Mouse (Mus musculus) megakaryocyte, embryonic 14.5 days (primary cell): ENCODE data around the gene A530016L24Rik. TPM values are rescaled to one million over a fixed set of nuclear protein-coding genes. Genes with fewer than 3 reads are reported as not detected.

Experiments
- H3K27me3 ChIP-seq: replicated peaks from 2 replicates; pipeline ENCODE3; 2012; ENCODE audit warnings: inconsistent platforms
- H3K36me3 ChIP-seq: replicated peaks from 2 replicates; pipeline ENCODE3; 2012; ENCODE audit warnings: low read length, inconsistent platforms, mixed read lengths
- H3K4me1 ChIP-seq: 2 replicates; pipeline ENCODE4 v1.6.1; 2012; ENCODE audit warnings: inconsistent platforms
- H3K4me3 ChIP-seq: replicated peaks from 2 replicates; pipeline ENCODE3; 2012; ENCODE audit warnings: moderate library complexity, mild to moderate bottlenecking, inconsistent platforms
- H3K9me3 ChIP-seq: 2 replicates; pipeline ENCODE4 v1.6.1; 2012; ENCODE audit warnings: inconsistent platforms
- FLI1 ChIP-seq: IDR thresholded peaks from 2 replicates; pipeline ENCODE4 v1.6.1; 2012; ENCODE audit warnings: low read length, inconsistent platforms, mixed read lengths
- GATA1 ChIP-seq: IDR thresholded peaks from 3 replicates; pipeline ENCODE4 v1.6.1; 2012; ENCODE audit warnings: mixed read lengths, low read length, inconsistent platforms, borderline replicate concordance
- polyA plus RNA-seq: library from polyadenylated mRNA; stranded (reverse); fragments of >175 nt; gene quantifications from 2 replicates; pipeline ENCODE4 v1.2.3, GENCODE M21; 2012; ENCODE audit warnings: low replicate concordance; ENCODE audit not compliant: insufficient read depth

Gene A530016L24Rik
- polyA plus RNA-seq, 1 experiment, result 0.15 TPM

DNA sequence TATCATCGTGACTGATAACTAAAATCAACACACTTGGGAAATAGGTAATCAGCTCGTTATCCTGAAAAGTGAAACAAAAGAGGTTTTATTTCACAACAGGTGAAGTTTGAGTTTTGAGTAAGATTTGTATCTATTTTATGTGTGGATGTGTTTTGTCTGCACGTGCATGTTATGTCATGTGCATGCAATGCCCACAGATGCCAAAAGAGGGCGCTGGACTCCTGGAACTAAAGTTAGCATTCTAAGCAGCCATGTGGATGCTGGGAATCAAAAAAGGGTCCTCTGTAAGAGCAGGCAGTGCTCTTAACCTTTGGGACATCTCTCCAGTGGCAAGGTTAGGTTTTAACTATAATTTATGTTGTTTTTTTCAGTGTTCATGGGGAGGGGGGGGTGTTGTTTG lies 26.0 kb upstream of the A530016L24Rik start:
- TF ChIP-seq FLI1 (no peak), GATA1 (no peak)
- Histone ChIP-seq H3K4me3 (no peak overlapping the region), H3K36me3 (no peaks in the 10 kb centered on the region), H3K27me3 (peaks cover 8% of the 10 kb centered on the region), H3K4me1 (peaks cover 98% of the 10 kb centered on the region), H3K9me3 (no peaks in the 10 kb centered on the region)

DNA sequence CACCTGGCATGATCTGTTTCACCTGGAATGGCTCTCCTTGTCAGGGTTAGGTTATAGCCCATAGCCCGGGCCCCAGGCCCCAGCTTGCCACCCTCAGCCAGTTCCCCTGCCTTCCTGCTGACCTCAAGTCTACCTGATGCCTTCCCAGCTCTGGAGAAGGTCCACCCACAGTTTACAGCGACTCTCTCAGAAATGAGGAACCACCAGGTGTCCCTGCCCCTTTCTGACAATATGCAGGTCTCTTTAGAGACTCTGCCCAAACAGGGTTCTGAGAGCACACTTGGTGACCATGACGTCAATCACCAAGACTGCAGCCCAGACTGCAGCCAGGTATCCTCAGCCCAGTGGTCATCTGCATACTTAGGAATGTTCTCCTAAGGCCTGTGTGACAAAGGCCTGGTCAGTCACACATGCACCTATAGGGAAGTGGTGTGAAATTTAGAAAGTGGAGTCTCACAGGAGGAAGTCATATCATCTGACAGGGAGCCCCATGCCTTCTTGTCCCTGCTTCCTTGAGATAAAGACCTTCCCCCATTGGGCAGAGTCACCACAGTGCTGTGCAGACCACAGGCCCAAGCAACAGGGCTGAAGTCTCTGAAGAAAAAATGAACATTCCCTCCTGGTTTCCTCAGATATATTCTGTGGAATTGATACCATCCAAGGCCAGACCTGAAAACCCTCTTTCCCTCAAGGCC lies 25.4 kb upstream of the A530016L24Rik start:
- Histone ChIP-seq H3K9me3 (no peaks in the 10 kb centered on the region), H3K4me3 (peak overlapping the region; percentile 46), H3K36me3 (no peaks in the 10 kb centered on the region), H3K27me3 (peaks cover 7% of the 10 kb centered on the region), H3K4me1 (peaks cover 98% of the 10 kb centered on the region)
- TF ChIP-seq GATA1, result no peak
- TF ChIP-seq FLI1, result 0 out of 2 replicates have a peak, but pooled peaks have one; percentile 13

DNA sequence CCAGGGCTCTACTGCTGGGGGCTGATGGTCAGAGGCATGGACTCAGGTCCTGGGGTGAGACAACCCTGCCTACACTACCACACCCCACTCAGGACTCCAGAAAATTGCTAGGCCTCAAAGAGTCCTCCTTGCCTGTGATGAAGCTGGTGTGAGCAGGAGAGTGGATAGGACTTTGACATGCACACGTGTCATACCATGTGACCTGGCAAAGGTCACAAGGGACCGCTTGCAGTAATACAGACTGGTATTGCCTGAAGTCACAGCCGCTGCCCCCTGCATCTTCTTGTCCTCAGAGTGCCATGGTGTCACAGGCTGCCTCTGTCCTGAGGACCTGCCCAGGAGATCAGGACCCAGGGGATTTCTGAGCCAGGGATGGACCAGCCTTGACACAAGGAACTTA lies 24.7 kb upstream of the A530016L24Rik start:
- Histone ChIP-seq H3K9me3 (peaks cover 5% of the 10 kb centered on the region; the same call in 1 of the 2 replicates), H3K4me3 (peak overlapping the region; percentile 6), H3K27me3 (peaks cover 7% of the 10 kb centered on the region), H3K4me1 (peaks cover 98% of the 10 kb centered on the region), H3K36me3 (no peaks in the 10 kb centered on the region)
- no peak for TF ChIP-seq GATA1
- no peak for TF ChIP-seq FLI1

DNA sequence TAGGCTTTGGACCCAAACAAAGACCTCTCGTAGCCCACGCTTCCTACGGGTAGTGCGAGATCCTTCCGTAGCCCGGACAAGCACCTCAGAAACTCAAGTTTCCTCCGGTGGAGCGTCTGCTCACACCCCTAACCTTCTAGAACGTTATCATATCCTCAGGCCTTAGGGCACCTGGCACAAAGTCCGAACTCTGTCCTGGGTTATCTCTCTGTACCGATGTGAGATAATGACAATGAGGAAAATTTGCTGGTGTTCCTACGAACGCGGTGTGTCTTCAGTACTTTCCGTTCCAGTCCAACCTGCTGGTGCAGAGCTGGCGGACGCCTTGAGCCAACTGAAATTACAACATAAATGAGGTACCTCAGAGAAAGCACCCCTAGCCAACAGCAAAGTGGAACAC lies 23.3 kb upstream of the A530016L24Rik start:
- Histone ChIP-seq H3K4me3 (no peak overlapping the region), H3K4me1 (peaks cover 96% of the 10 kb centered on the region), H3K36me3 (no peaks in the 10 kb centered on the region), H3K9me3 (peaks cover 8% of the 10 kb centered on the region; the same call in 1 of the 2 replicates), H3K27me3 (peaks cover 7% of the 10 kb centered on the region)
- no peak for TF ChIP-seq FLI1
- TF ChIP-seq GATA1, result no peak

DNA sequence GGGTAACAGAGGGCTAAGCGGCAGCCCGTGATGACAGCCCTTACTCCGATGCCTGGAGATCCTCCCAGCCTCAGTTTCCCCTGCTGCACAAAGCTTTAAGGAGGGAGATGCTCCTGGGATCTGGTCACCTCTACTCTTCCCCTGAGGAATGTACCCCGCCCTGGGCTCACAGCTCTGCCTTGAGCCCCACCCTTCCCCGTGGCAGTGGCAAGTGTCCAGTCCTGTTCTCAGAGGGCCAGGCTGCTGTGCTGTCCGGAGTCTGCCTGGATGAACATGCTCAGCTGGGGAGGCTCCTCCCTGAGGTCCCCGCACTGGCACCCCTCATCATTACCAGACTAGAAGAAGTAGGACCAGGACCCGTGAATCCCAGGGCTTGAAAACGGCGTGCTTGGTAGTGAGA lies 21.9 kb upstream of the A530016L24Rik start:
- Histone ChIP-seq H3K36me3 (no peaks in the 10 kb centered on the region), H3K4me1 (peaks cover 96% of the 10 kb centered on the region), H3K4me3 (no peak overlapping the region), H3K9me3 (peaks cover 8% of the 10 kb centered on the region; the same call in 1 of the 2 replicates), H3K27me3 (peaks cover 12% of the 10 kb centered on the region)
- TF ChIP-seq GATA1, result no peak
- no peak for TF ChIP-seq FLI1

DNA sequence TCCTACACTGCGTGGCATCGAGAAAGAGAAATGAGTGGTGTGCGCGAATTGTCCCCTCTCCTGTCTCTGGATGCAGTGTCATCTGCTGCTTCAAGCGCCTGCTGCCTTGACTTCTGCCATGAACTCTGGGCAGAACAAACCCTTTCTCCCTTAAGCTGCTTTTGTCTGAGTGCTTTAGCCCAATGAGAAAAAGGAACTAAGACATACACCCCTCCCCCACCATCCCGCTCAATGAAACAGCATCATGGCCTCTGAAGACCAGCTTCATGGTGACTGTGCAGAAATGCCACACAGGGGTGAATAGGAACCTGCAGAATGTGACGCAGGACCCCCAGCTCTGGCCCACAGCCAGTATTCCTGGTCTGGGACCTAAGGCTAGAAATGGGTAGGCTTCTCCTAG lies 19.9 kb upstream of the A530016L24Rik start:
- Histone ChIP-seq H3K27me3 (peaks cover 25% of the 10 kb centered on the region), H3K4me3 (peak overlapping the region; percentile 50), H3K9me3 (peaks cover 8% of the 10 kb centered on the region; the same call in 1 of the 2 replicates), H3K36me3 (no peaks in the 10 kb centered on the region), H3K4me1 (peaks cover 85% of the 10 kb centered on the region)
- no peak for TF ChIP-seq FLI1
- no peak for TF ChIP-seq GATA1

DNA sequence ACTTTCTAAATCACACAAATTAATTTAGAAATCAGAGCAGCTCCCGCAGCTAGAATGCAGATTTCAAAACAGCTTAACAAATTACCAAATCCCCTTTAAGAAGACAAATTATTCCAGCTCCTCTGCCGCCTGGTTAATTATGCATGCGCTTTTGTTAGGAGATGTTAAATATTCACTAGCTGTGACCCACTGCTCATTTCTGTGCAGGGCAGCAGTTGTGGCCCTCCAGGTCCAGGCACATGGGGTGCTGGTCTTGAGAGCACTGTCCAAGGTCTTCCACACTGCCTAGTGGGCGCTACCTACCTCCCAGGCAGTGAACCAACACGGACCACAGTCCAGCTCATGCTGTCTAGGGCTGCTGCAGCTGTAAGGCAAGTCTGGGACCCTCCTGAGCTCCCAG lies 19.0 kb upstream of the A530016L24Rik start:
- no peak for TF ChIP-seq FLI1
- TF ChIP-seq GATA1, result no peak
- no peaks in the 10 kb centered on the region for H3K36me3 ChIP-seq
- peaks cover 33% of the 10 kb centered on the region for H3K27me3 ChIP-seq
- H3K4me1 ChIP-seq, result peaks cover 77% of the 10 kb centered on the region
- H3K4me3 ChIP-seq, result no peak overlapping the region
- H3K9me3 ChIP-seq, result peaks cover 8% of the 10 kb centered on the region; the same call in 1 of the 2 replicates

DNA sequence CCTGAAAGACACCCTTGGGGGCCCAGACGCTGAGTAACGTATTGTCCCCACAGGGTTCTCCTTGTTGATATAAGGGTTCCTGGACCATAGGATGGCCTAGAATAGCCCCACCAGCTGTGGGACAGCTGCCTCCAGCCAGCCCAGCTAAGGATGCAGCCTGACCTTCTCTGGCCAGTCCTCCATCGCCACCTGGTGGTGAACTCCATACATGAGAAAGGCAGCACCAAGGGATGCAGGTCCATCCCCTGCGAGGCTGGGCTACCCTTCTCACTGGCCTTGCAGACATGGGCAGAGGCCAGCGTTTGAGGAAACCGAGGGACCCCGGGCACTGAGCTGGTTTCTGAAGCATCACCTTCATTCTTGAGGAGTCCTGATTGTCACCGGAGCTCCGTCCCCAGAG lies 15.5 kb upstream of the A530016L24Rik start:
- H3K27me3 ChIP-seq, result peaks cover 59% of the 10 kb centered on the region
- peaks cover 58% of the 10 kb centered on the region for H3K4me1 ChIP-seq
- TF ChIP-seq GATA1 (no peak), FLI1 (no peak)
- no peak overlapping the region for H3K4me3 ChIP-seq
- H3K9me3 ChIP-seq, result peaks cover 8% of the 10 kb centered on the region; the same call in 1 of the 2 replicates
- H3K36me3 ChIP-seq, result no peaks in the 10 kb centered on the region

DNA sequence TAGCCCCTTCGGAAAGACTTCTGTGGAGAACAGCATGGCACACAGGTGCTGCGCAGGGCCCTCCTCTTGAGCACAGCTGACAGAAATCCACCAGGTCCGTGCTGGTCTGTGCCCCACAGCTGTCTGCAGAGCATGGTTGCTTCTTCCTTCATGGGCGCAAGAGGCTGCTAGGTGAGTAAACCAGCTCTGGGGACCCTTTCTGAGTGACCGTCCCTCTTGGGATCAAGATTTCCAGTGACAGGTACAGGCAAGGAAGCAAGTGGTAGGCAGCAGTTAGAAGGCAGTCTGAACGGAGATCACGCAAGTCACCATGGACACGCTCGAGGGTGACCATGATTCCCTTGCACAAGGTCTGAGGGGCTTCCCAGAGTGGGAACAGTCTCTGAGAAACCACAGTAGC lies 287 bp downstream of the A530016L24Rik start:
- H3K4me3 ChIP-seq, result no peak overlapping the region
- TF ChIP-seq GATA1 (no peak), FLI1 (no peak)
- peaks cover 66% of the 10 kb centered on the region for H3K27me3 ChIP-seq
- peaks cover 32% of the 10 kb centered on the region for H3K4me1 ChIP-seq
- no peaks in the 10 kb centered on the region for H3K9me3 ChIP-seq
- H3K36me3 ChIP-seq, result no peaks in the 10 kb centered on the region

DNA sequence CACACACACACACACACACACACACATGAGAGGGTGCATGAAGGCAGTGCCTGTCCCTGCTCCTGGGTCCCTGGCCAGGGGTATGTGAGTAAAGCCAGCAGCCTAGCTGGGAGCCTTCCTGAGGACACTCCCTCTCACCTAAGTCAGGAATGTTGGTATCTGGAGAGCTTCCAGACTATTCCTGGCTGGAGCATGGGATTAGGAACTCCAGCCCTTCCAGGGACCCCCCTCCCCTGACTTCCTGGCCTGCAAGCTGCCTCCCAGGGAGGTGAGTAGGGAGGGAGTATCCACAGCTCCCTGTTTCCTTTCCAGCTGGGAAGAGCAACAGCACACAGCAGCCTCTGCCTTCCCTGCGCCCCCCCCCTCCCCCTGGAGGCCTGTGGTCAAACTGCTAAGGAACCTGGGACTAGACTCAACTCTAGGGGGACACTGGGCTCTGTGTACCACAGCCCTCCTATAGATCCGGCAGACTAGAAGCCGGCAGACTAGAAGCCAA lies 1.2 kb downstream of the A530016L24Rik start:
- peaks cover 67% of the 10 kb centered on the region for H3K27me3 ChIP-seq
- H3K9me3 ChIP-seq, result no peaks in the 10 kb centered on the region
- no peak overlapping the region for H3K4me3 ChIP-seq
- no peak for TF ChIP-seq GATA1
- no peak for TF ChIP-seq FLI1
- no peaks in the 10 kb centered on the region for H3K36me3 ChIP-seq
- H3K4me1 ChIP-seq, result peaks cover 32% of the 10 kb centered on the region

DNA sequence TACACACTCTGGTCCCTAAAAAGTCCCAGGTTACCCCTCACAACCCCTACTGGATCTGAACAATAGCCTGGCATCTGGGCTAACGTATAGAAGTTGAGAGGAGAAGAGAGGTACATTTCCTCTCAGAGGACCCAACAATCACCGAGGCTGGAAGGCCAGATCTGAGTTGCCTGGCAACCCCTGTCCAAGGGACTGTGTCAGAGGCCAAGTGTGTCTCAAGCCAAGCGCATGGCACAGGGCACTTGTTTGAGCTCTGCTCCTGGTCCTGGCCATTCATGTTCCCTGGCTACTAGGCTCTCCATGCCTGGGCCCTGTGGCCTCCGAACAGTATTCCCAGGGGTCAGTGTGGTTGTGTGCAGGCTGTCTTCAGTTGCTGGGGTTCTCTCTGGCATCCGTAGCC lies 6.9 kb downstream of the A530016L24Rik start:
- Histone ChIP-seq H3K4me1 (peaks cover 15% of the 10 kb centered on the region), H3K4me3 (no peak overlapping the region), H3K27me3 (peaks cover 80% of the 10 kb centered on the region), H3K9me3 (no peaks in the 10 kb centered on the region), H3K36me3 (no peaks in the 10 kb centered on the region)
- TF ChIP-seq FLI1 (no peak), GATA1 (no peak)
